Mouse (Mus musculus): ENCODE results near the gene C130074G19Rik. TPM values are rescaled to one million over a fixed set of nuclear protein-coding genes. Genes with fewer than 3 reads are reported as not detected.

C130074G19Rik gene
- polyA plus RNA-seq, 1 experiment, result 45.1 TPM

DNA sequence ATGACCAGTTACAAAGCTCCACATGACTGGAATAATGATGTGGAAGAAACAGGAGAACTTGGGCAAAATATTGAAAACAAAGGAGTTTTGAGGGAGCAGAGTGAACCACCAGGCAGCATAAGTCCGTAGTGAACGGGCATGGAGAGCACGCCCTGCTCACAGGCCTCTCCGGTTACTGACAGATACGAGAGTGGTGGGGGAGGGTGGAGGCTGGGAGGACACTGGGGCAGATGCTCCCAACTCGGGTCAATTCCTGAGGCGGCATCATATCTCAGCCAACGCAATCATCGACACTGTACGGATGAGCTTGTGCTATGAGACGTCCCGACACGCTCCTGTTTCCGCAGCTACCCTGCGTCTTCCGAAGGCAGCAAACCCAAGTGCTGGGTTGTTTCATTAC, 14.3 kb upstream of the C130074G19Rik start:
- no peaks in the 10 kb centered on the region for H3K4me1 ChIP-seq (ENCODE audit: control insufficient read depth, insufficient read depth, insufficient read length, low read length)
- H3K27ac ChIP-seq (ENCODE audit: insufficient read depth, low read depth, low read length), result no peak overlapping the region
- H3K4me3 ChIP-seq (ENCODE audit: low read depth, low read length), result no peak overlapping the region
- TF ChIP-seq POLR2A (IDR thresholded peaks at IDR 0.05; ENCODE audit: low read depth, low read length) (no peak), CTCF (IDR thresholded peaks at IDR 0.05; ENCODE audit: extremely low read depth, insufficient read length, insufficient replicate concordance, low read depth, low read length) (no peak)
- no peaks in the 10 kb centered on the region for H3K27me3 ChIP-seq (ENCODE audit: control insufficient read depth, insufficient read depth, low read length)
- WGBS, result 87% methylated on average over 16 of the region's 16 CpGs
- no peaks in the 10 kb centered on the region for H3K36me3 ChIP-seq (ENCODE audit: control insufficient read depth, insufficient read depth, low read length)

DNA sequence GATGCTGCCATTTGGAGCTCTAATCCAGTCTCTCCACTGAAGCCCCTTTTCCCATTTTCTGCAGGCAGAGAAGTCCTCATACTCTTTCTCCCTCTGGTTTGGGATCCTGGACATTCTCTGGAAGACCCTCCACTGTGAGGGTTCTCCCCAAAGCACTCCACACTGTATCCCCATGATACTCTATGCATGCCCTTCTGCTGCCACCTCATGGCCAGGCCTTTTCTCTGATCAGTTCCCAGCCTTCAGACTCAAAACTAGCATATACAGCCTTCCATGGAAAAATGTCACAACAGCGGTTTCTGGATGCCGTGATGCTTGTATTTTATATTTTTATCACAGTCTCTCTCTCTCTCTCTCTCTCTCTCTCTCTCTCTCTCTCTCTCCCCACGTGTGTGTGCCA, 9.0 kb upstream of the C130074G19Rik start:
- TF ChIP-seq POLR2A (IDR thresholded peaks at IDR 0.05; ENCODE audit: low read depth, low read length) (no peak), CTCF (IDR thresholded peaks at IDR 0.05; ENCODE audit: extremely low read depth, insufficient read length, insufficient replicate concordance, low read depth, low read length) (peak; percentile 34; the same call in 1 of the 2 replicates)
- Histone ChIP-seq H3K27me3 (ENCODE audit: control insufficient read depth, insufficient read depth, low read length) (no peaks in the 10 kb centered on the region), H3K4me3 (ENCODE audit: low read depth, low read length) (no peak overlapping the region), H3K36me3 (ENCODE audit: control insufficient read depth, insufficient read depth, low read length) (no peaks in the 10 kb centered on the region), H3K4me1 (ENCODE audit: control insufficient read depth, insufficient read depth, insufficient read length, low read length) (0 out of 2 replicates have a peak, but pooled peaks cover 1% of the 10 kb centered on the region), H3K27ac (ENCODE audit: insufficient read depth, low read depth, low read length) (no peak overlapping the region)
- WGBS, result 68% methylated on average over 3 of the region's 3 CpGs

DNA sequence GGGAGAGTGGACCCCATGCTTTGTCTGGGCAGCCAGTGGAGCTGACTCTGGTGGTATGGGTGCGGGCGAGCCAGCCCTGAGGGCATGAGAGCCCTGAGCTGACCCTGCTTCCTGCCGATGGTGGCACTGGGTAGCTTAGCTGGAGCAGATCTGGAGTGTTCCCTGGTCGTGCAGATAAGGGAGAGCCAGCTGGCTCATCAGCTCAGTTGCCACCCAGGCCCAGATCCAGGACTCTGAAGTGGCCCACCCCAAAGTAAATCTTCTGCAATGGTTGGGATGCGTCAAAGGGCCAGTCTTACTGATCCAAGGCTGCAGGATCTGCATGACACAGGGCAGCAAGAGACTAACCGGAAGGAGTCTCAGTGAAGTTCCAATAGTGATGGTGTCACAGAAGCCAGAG, 6.4 kb upstream of the C130074G19Rik start:
- 79% methylated on average over 6 of the region's 6 CpGs for WGBS
- TF ChIP-seq POLR2A (IDR thresholded peaks at IDR 0.05; ENCODE audit: low read depth, low read length), result no peak
- TF ChIP-seq CTCF (IDR thresholded peaks at IDR 0.05; ENCODE audit: extremely low read depth, insufficient read length, insufficient replicate concordance, low read depth, low read length), result no peak

DNA sequence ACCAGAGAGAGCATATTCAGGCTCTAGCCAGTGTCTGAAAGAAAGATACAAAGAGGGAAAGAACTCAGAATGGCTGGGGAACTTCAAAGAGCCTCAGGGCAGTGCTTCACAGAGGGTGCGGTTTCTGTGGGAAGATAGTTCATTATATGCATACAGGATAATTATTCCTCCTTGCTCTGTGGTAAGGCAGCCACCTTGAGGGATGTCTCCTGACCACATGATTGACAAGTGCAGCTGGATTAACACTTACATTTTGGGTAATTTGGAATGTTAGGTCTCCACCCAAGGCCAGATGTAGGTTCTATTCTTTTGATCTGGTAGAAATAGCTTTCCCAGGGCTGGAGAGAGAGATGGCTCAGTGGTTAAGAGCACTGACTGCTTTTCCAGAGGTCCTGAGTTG, 3.1 kb upstream of the C130074G19Rik start:
- H3K4me3 ChIP-seq (ENCODE audit: low read depth, low read length), result no peak overlapping the region
- 85% methylated on average over 1 of the region's 1 CpGs for WGBS
- no peaks in the 10 kb centered on the region for H3K27me3 ChIP-seq (ENCODE audit: control insufficient read depth, insufficient read depth, low read length)
- no peak for TF ChIP-seq POLR2A (IDR thresholded peaks at IDR 0.05; ENCODE audit: low read depth, low read length)
- TF ChIP-seq CTCF (IDR thresholded peaks at IDR 0.05; ENCODE audit: extremely low read depth, insufficient read length, insufficient replicate concordance, low read depth, low read length), result no peak
- no peaks in the 10 kb centered on the region for H3K36me3 ChIP-seq (ENCODE audit: control insufficient read depth, insufficient read depth, low read length)
- H3K4me1 ChIP-seq (ENCODE audit: control insufficient read depth, insufficient read depth, insufficient read length, low read length), result peaks cover 4% of the 10 kb centered on the region; the same call in 1 of the 2 replicates
- no peak overlapping the region for H3K27ac ChIP-seq (ENCODE audit: insufficient read depth, low read depth, low read length)

More for the DNA sequence above, 6.4 kb upstream of the C130074G19Rik start:
- no peaks in the 10 kb centered on the region for H3K36me3 ChIP-seq (ENCODE audit: control insufficient read depth, insufficient read depth, low read length)
- H3K27me3 ChIP-seq (ENCODE audit: control insufficient read depth, insufficient read depth, low read length), result no peaks in the 10 kb centered on the region
- H3K4me3 ChIP-seq (ENCODE audit: low read depth, low read length), result no peak overlapping the region
- H3K4me1 ChIP-seq (ENCODE audit: control insufficient read depth, insufficient read depth, insufficient read length, low read length), result 0 out of 2 replicates have a peak, but pooled peaks cover 2% of the 10 kb centered on the region
- H3K27ac ChIP-seq (ENCODE audit: insufficient read depth, low read depth, low read length), result no peak overlapping the region

DNA sequence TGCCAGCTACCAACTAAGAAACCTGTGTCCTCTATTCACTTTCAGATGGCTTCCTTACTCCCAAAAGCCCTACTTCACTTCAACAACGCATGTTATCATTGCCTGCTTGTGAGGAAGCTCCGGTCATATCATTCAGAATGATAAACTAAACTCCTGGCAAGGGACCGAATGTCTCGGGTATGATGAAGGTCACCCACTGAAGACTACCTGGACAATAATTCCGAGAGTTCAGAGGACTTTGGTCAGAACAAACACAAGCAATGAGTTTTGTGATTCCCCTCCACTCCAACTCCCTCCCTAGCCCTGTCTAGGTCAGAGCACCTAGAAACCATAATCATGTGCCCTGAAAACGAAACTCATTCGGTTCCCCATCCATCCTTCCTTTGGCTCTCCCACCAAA, 1.2 kb downstream of the C130074G19Rik start:
- peak overlapping the region; percentile 70 for H3K27ac ChIP-seq (ENCODE audit: insufficient read depth, low read depth, low read length)
- TF ChIP-seq CTCF (IDR thresholded peaks at IDR 0.05; ENCODE audit: extremely low read depth, insufficient read length, insufficient replicate concordance, low read depth, low read length) (no peak), POLR2A (IDR thresholded peaks at IDR 0.05; ENCODE audit: low read depth, low read length) (no peak)
- peaks cover 18% of the 10 kb centered on the region for H3K4me1 ChIP-seq (ENCODE audit: control insufficient read depth, insufficient read depth, insufficient read length, low read length)
- peak overlapping the region; percentile 88 for H3K4me3 ChIP-seq (ENCODE audit: low read depth, low read length)
- WGBS, result 19% methylated on average over 7 of the region's 7 CpGs
- H3K27me3 ChIP-seq (ENCODE audit: control insufficient read depth, insufficient read depth, low read length), result no peaks in the 10 kb centered on the region
- 0 out of 2 replicates have a peak, but pooled peaks cover 3% of the 10 kb centered on the region for H3K36me3 ChIP-seq (ENCODE audit: control insufficient read depth, insufficient read depth, low read length)

DNA sequence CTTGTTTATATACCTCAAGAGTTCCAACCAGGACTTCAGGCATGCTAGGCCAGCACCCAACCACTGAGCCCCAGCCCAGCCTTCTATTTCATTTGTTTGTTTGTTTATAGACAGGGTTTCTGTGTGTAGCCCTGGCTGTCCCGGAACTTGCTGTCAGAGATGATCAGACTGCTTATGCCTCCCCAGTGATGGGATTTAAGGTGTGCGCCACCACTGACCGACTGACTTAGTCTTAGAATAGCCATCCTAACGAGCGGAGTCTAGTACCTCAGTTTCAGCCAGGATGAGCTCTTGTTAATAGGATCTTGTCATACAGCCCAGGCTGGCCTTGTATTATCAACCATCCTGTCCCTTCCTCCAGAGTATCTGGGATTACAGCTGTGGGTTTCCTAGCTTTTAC, 1.8 kb downstream of the C130074G19Rik start:
- Histone ChIP-seq H3K27ac (ENCODE audit: insufficient read depth, low read depth, low read length) (peak overlapping the region; percentile 70; the same call in 1 of the 2 replicates), H3K4me1 (ENCODE audit: control insufficient read depth, insufficient read depth, insufficient read length, low read length) (peaks cover 18% of the 10 kb centered on the region), H3K27me3 (ENCODE audit: control insufficient read depth, insufficient read depth, low read length) (no peaks in the 10 kb centered on the region), H3K4me3 (ENCODE audit: low read depth, low read length) (peak overlapping the region; percentile 62), H3K36me3 (ENCODE audit: control insufficient read depth, insufficient read depth, low read length) (peaks cover 4% of the 10 kb centered on the region; the same call in 1 of the 2 replicates)
- 86% methylated on average over 5 of the region's 5 CpGs for WGBS
- TF ChIP-seq CTCF (IDR thresholded peaks at IDR 0.05; ENCODE audit: extremely low read depth, insufficient read length, insufficient replicate concordance, low read depth, low read length), result no peak
- no peak for TF ChIP-seq POLR2A (IDR thresholded peaks at IDR 0.05; ENCODE audit: low read depth, low read length)

DNA sequence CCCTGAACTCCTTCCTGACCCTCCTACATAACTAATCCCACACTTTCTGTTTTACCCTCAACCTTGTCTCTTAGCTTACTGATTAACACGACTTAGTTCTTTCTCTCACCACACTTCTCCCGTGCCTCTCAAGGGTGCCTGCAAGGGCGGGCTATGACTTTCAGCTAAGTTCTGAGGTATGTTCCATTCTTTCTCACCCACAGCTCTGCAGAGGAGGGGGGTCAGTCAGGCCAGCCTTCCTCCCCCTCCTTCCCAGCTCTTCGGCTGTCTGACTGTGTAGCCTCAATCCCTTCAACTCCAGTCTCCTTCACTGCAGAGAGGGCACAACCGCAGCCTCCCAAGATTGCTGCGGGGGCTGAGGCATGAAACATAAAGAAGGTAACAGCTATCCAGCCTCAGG, 4.2 kb downstream of the C130074G19Rik start:
- H3K4me3 ChIP-seq (ENCODE audit: low read depth, low read length), result no peak overlapping the region
- peaks cover 18% of the 10 kb centered on the region for H3K4me1 ChIP-seq (ENCODE audit: control insufficient read depth, insufficient read depth, insufficient read length, low read length)
- H3K27ac ChIP-seq (ENCODE audit: insufficient read depth, low read depth, low read length), result no peak overlapping the region
- no peaks in the 10 kb centered on the region for H3K27me3 ChIP-seq (ENCODE audit: control insufficient read depth, insufficient read depth, low read length)
- H3K36me3 ChIP-seq (ENCODE audit: control insufficient read depth, insufficient read depth, low read length), result peaks cover 12% of the 10 kb centered on the region
- no peak for TF ChIP-seq CTCF (IDR thresholded peaks at IDR 0.05; ENCODE audit: extremely low read depth, insufficient read length, insufficient replicate concordance, low read depth, low read length)
- no peak for TF ChIP-seq POLR2A (IDR thresholded peaks at IDR 0.05; ENCODE audit: low read depth, low read length)
- WGBS, result 69% methylated on average over 6 of the region's 6 CpGs
